Mouse (Mus musculus): ENCODE results near the gene Hcn2.

- TF ChIP-seq CTCF (IDR thresholded peaks at IDR 0.05; ENCODE audit: low read depth) (no peak), EP300 (optimal IDR thresholded peaks at IDR 0.05) (no peak)
Observed at GRCm38 (mm10) chr10:79756660-79757059, 40.2 kb downstream of the Hcn2 start.

Data from stomach, postnatal 0 days (tissue).